Mouse (Mus musculus) cortical plate, adult 2 months (tissue): ENCODE data around the gene Efcab2.

Experiments
- CTCF ChIP-seq: fragments of 200-500 bp; IDR thresholded peaks from 2 replicates; pipeline ENCODE4 v1.5.1; 2011; ENCODE audit warnings: mild to moderate bottlenecking, control low read depth, low read length; ENCODE audit not compliant: insufficient read depth; ENCODE audit errors: extremely low read depth
- POLR2A ChIP-seq: fragments of 200-500 bp; IDR thresholded peaks from 2 replicates; pipeline ENCODE4 v1.6.1; 2011; ENCODE audit warnings: mild to moderate bottlenecking, low read length, control low read depth; ENCODE audit not compliant: insufficient read depth; ENCODE audit errors: extremely low read depth

- no peak for TF ChIP-seq CTCF
- TF ChIP-seq POLR2A = no peak
Measured at GRCm38 (mm10) chr1:178392970-178393369, 12.9 kb upstream of the Efcab2 start.
